Mouse (Mus musculus): Measurements from ENCODE around the gene Sptbn1. TPM values are rescaled to one million over a fixed set of nuclear protein-coding genes. Genes with fewer than 3 reads are reported as not detected.

The Sptbn1 gene
- polyA plus RNA-seq, 1 experiment from 2014 or later = 99.0 TPM

Other genes starting within 250 kb of the Sptbn1 start
- 0.91 and 1.2 TPM in 2 replicates for gene Eml6, start 242.1 kb downstream of the Sptbn1 start, polyA plus RNA-seq (2015; fragmentation: Nextera tagmentation; extraction: Ambion mirVana)
- 0.31 and 0.43 TPM in 2 replicates for gene 4930505A04Rik, start 203.7 kb upstream of the Sptbn1 start, polyA plus RNA-seq (2015; fragmentation: Nextera tagmentation; extraction: Ambion mirVana)

All from embryonic facial prominence, embryonic 15.5 days (tissue).